Mouse (Mus musculus): ENCODE results near the gene Fam208b. TPM values are rescaled to one million over a fixed set of nuclear protein-coding genes. Genes with fewer than 3 reads are reported as not detected.
A peak's percentile ranks its signal among the peaks of the same experiment; 100 is the strongest.

Fam208b gene
- polyA plus RNA-seq, 1 experiment from 2014 or later: 11.2 TPM

- 93% methylated on average over 1 of the region's 1 CpGs for WGBS
- Histone ChIP-seq H3K4me1 (ENCODE audit: control insufficient read depth in 2 of 2, insufficient read depth in 2 of 2, low read length in 2 of 2) (no peaks in the 10 kb centered on the region), H3K9me3 (ENCODE audit: control insufficient read depth, low read length) (no peaks in the 10 kb centered on the region), H3K4me3 (ENCODE audit: control insufficient read depth in 1 of 2, insufficient read depth in 1 of 2, low read depth in 1 of 2, low read length in 2 of 2) (no peak overlapping the region), H3K36me3 (ENCODE audit: control insufficient read depth, insufficient read depth, low read length) (peaks cover 90% of the 10 kb centered on the region), H3K9ac (ENCODE audit: low read length) (no peak overlapping the region), H3K4me2 (ENCODE audit: low read length) (no peak overlapping the region), H3K27ac (replicated peaks in 1 of 2; ENCODE audit: control insufficient read depth in 1 of 2, insufficient read depth in 1 of 2, low read depth in 2 of 2, low read length in 2 of 2) (no peak overlapping the region), H3K27me3 (ENCODE audit: control insufficient read depth, insufficient read depth, low read length) (no peaks in the 10 kb centered on the region)
- no peak for ATAC-seq (ENCODE audit: insufficient number of reproducible peaks, insufficient read depth, low FRiP score, low read depth)
These were observed 47.8 kb downstream of the Fam208b start for GRCm38 (mm10) chr13:3563130-3563529.

GRCm38 (mm10) chr13:3547856-3548255, 63.1 kb downstream of the Fam208b start:
- H3K36me3 ChIP-seq (ENCODE audit: control insufficient read depth, insufficient read depth, low read length): peaks cover 39% of the 10 kb centered on the region
- 89% methylated on average over 6 of the region's 6 CpGs for WGBS
- no peak overlapping the region for H3K4me2 ChIP-seq (ENCODE audit: low read length)

GRCm38 (mm10) chr13:3547410-3547809, 63.5 kb downstream of the Fam208b start:
- Histone ChIP-seq H3K9me3 (ENCODE audit: control insufficient read depth, low read length) (no peaks in the 10 kb centered on the region), H3K27me3 (ENCODE audit: control insufficient read depth, insufficient read depth, low read length) (no peaks in the 10 kb centered on the region), H3K9ac (ENCODE audit: low read length) (no peak overlapping the region), H3K4me3 (ENCODE audit: control insufficient read depth in 1 of 2, insufficient read depth in 1 of 2, low read depth in 1 of 2, low read length in 2 of 2) (no peak overlapping the region), H3K4me1 (ENCODE audit: control insufficient read depth in 2 of 2, insufficient read depth in 2 of 2, low read length in 2 of 2) (peaks cover 6 to 19% of the 10 kb centered on the region in 2 experiments), H3K36me3 (ENCODE audit: control insufficient read depth, insufficient read depth, low read length) (peaks cover 35% of the 10 kb centered on the region), H3K27ac (replicated peaks in 1 of 2; ENCODE audit: control insufficient read depth in 1 of 2, insufficient read depth in 1 of 2, low read depth in 2 of 2, low read length in 2 of 2) (no peak overlapping the region), H3K4me2 (ENCODE audit: low read length) (no peak overlapping the region)
- 68% methylated on average over 3 of the region's 3 CpGs for WGBS
- ATAC-seq (ENCODE audit: insufficient number of reproducible peaks, insufficient read depth, low FRiP score, low read depth): no peak

More at GRCm38 (mm10) chr13:3547856-3548255, 63.1 kb downstream of the Fam208b start:
- Histone ChIP-seq H3K27ac (replicated peaks in 1 of 2; ENCODE audit: control insufficient read depth in 1 of 2, insufficient read depth in 1 of 2, low read depth in 2 of 2, low read length in 2 of 2) (no peak overlapping the region), H3K4me1 (ENCODE audit: control insufficient read depth in 2 of 2, insufficient read depth in 2 of 2, low read length in 2 of 2) (peaks cover 6 to 19% of the 10 kb centered on the region in 2 experiments), H3K9me3 (ENCODE audit: control insufficient read depth, low read length) (no peaks in the 10 kb centered on the region), H3K4me3 (ENCODE audit: control insufficient read depth in 1 of 2, insufficient read depth in 1 of 2, low read depth in 1 of 2, low read length in 2 of 2) (no peak overlapping the region), H3K9ac (ENCODE audit: low read length) (no peak overlapping the region), H3K27me3 (ENCODE audit: control insufficient read depth, insufficient read depth, low read length) (no peaks in the 10 kb centered on the region)
- ATAC-seq (ENCODE audit: insufficient number of reproducible peaks, insufficient read depth, low FRiP score, low read depth): no peak

- 64% methylated on average over 5 of the region's 5 CpGs for WGBS
- Histone ChIP-seq H3K4me2 (ENCODE audit: low read length) (no peak overlapping the region), H3K9me3 (ENCODE audit: control insufficient read depth, low read length) (no peaks in the 10 kb centered on the region), H3K4me3 (ENCODE audit: control insufficient read depth in 1 of 2, insufficient read depth in 1 of 2, low read depth in 1 of 2, low read length in 2 of 2) (no peak overlapping the region), H3K36me3 (ENCODE audit: control insufficient read depth, insufficient read depth, low read length) (peaks cover 22% of the 10 kb centered on the region), H3K4me1 (ENCODE audit: control insufficient read depth in 2 of 2, insufficient read depth in 2 of 2, low read length in 2 of 2) (peaks cover 8 to 34% of the 10 kb centered on the region in 2 experiments), H3K9ac (ENCODE audit: low read length) (no peak overlapping the region; the same call in 1 of the 2 replicates), H3K27me3 (ENCODE audit: control insufficient read depth, insufficient read depth, low read length) (no peaks in the 10 kb centered on the region), H3K27ac (replicated peaks in 1 of 2; ENCODE audit: control insufficient read depth in 1 of 2, insufficient read depth in 1 of 2, low read depth in 2 of 2, low read length in 2 of 2) (peak overlapping the region in 1 of 2 experiments; percentile 49; a peak in 3 of 4 replicates)
- ATAC-seq (ENCODE audit: insufficient number of reproducible peaks, insufficient read depth, low FRiP score, low read depth): no peak
These were observed 66.0 kb downstream of the Fam208b start for GRCm38 (mm10) chr13:3544925-3545324.

GRCm38 (mm10) chr13:3544077-3544874, 66.6 kb downstream of the Fam208b start:
- no peaks in the 10 kb centered on the region for H3K9me3 ChIP-seq (ENCODE audit: control insufficient read depth, low read length)
- H3K9ac ChIP-seq (ENCODE audit: low read length): no peak overlapping the region
- peaks cover 8 to 41% of the 10 kb centered on the region in 2 experiments for H3K4me1 ChIP-seq (ENCODE audit: control insufficient read depth in 2 of 2, insufficient read depth in 2 of 2, low read length in 2 of 2)
- ATAC-seq (ENCODE audit: insufficient number of reproducible peaks, insufficient read depth, low FRiP score, low read depth): no peak
- H3K27me3 ChIP-seq (ENCODE audit: control insufficient read depth, insufficient read depth, low read length): no peaks in the 10 kb centered on the region
- no peak overlapping the region for H3K4me3 ChIP-seq (ENCODE audit: control insufficient read depth in 1 of 2, insufficient read depth in 1 of 2, low read depth in 1 of 2, low read length in 2 of 2)
- H3K36me3 ChIP-seq (ENCODE audit: control insufficient read depth, insufficient read depth, low read length): peaks cover 17% of the 10 kb centered on the region
- 91% methylated on average over 4 of the region's 4 CpGs for WGBS
- H3K4me2 ChIP-seq (ENCODE audit: low read length): no peak overlapping the region
- no peak overlapping the region; a peak in 1 of 4 replicates for H3K27ac ChIP-seq (replicated peaks in 1 of 2; ENCODE audit: control insufficient read depth in 1 of 2, insufficient read depth in 1 of 2, low read depth in 2 of 2, low read length in 2 of 2)

GRCm38 (mm10) chr13:3541159-3541782, 69.6 kb downstream of the Fam208b start:
- H3K4me3 ChIP-seq (ENCODE audit: control insufficient read depth in 1 of 2, insufficient read depth in 1 of 2, low read depth in 1 of 2, low read length in 2 of 2): no peak overlapping the region
- no peaks in the 10 kb centered on the region for H3K27me3 ChIP-seq (ENCODE audit: control insufficient read depth, insufficient read depth, low read length)
- ATAC-seq (ENCODE audit: insufficient number of reproducible peaks, insufficient read depth, low FRiP score, low read depth): no peak
- H3K27ac ChIP-seq (replicated peaks in 1 of 2; ENCODE audit: control insufficient read depth in 1 of 2, insufficient read depth in 1 of 2, low read depth in 2 of 2, low read length in 2 of 2): no peak overlapping the region
- 85% methylated on average over 2 of the region's 2 CpGs for WGBS
- peaks cover 8% of the 10 kb centered on the region; the same call in 1 of the 2 replicates for H3K36me3 ChIP-seq (ENCODE audit: control insufficient read depth, insufficient read depth, low read length)
- peaks cover 8 to 46% of the 10 kb centered on the region in 2 experiments for H3K4me1 ChIP-seq (ENCODE audit: control insufficient read depth in 2 of 2, insufficient read depth in 2 of 2, low read length in 2 of 2)
- H3K9me3 ChIP-seq (ENCODE audit: control insufficient read depth, low read length): no peaks in the 10 kb centered on the region
- 0 out of 2 replicates have a peak overlapping the region, but pooled peaks have one; percentile 12 for H3K9ac ChIP-seq (ENCODE audit: low read length)
- peak overlapping the region; percentile 91 for H3K4me2 ChIP-seq (ENCODE audit: low read length)

GRCm38 (mm10) chr13:3540166-3540565, 70.7 kb downstream of the Fam208b start:
- Histone ChIP-seq H3K27ac (replicated peaks in 1 of 2; ENCODE audit: control insufficient read depth in 1 of 2, insufficient read depth in 1 of 2, low read depth in 2 of 2, low read length in 2 of 2) (no peak overlapping the region), H3K36me3 (ENCODE audit: control insufficient read depth, insufficient read depth, low read length) (peaks cover 8% of the 10 kb centered on the region; the same call in 1 of the 2 replicates), H3K4me2 (ENCODE audit: low read length) (peak overlapping the region; percentile 91), H3K9me3 (ENCODE audit: control insufficient read depth, low read length) (no peaks in the 10 kb centered on the region), H3K4me1 (ENCODE audit: control insufficient read depth in 2 of 2, insufficient read depth in 2 of 2, low read length in 2 of 2) (peaks cover 4 to 36% of the 10 kb centered on the region in 2 experiments), H3K27me3 (ENCODE audit: control insufficient read depth, insufficient read depth, low read length) (no peaks in the 10 kb centered on the region), H3K9ac (ENCODE audit: low read length) (peak overlapping the region; percentile 48), H3K4me3 (ENCODE audit: control insufficient read depth in 1 of 2, insufficient read depth in 1 of 2, low read depth in 1 of 2, low read length in 2 of 2) (peak overlapping the region in 1 of 2 experiments; percentile 97; a peak in 2 of 4 replicates)
- WGBS: 55% methylated on average over 2 of the region's 2 CpGs
- no peak for ATAC-seq (ENCODE audit: insufficient number of reproducible peaks, insufficient read depth, low FRiP score, low read depth)

Data from heart, embryonic 14.5 days (tissue).